Mouse (Mus musculus): ENCODE results near the gene Mndal.
A peak's percentile ranks its signal among the peaks of the same experiment; 100 is the strongest.
"Not testable (repeated sequence)": the region's sequence is repeated elsewhere in the genome, so short reads cannot be mapped to it uniquely, and the experiment has no call there.

Gene Mndal

DNA sequence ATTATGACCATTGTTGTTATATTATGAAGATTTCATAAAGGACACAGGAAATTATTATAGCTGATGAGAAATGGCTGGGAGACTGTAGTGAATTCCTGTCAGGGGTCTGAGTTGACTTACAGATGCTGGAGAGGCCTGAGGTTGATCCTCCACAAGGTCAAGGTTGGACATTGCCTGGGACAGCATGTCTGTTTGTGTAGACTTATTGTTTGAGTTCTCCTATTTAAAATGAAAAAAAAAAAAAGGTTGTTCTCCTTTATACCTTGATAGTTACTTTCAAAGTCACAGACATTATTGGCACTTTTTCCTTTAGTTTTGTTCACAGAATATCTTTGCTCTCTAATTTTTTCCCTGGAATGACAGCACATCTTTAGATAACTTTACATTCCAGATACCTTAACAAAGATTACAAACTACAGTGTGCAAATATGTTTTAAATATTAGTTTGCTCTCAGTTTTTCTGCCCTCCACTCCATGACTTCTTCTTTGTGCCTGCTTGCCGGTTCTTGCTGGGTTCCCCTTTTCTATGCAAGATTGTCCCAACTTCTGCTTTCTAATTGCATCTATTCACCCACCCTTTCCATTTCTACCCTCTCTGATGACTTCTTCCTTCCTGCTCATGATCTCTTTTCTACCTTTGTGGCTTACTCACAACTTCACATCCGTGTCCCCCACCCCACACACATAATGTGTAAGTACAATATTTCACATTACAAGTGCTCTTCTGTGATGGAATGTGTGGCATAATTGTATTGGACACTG, 55.1 kb downstream of the Mndal start:
- not testable (repeated sequence) for DNase-seq

DNA sequence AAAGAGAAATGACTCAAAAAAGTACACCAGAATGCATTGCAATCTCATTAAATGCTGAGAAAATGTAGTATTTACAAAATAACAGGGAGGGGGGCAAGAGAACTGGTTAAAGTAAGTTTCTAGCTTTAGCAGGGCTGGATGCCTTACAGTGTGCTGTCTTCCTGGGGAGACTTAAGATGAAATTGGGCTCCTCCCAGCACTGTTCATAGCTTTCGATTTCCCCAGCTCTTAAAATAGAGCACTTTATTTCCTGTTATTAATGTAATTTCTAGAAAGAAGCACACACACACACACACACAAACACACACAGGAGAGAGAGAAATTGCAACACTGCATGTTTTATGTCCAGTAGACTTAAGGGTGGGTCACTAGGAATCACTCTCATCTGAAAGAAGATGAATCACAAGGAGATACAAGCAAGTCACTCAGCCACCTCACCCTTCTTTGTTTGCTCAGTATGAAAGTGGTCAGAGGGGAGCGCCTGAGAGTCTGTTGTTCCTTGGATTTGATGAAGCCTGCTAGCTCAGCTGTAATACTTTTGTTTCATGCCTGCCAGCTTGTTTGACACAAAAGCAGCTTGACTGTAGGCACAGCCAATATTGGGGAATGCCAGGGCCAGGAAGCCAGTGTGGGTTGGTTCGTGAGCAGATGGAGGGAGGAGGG, 62.2 kb downstream of the Mndal start:
- DNase-seq = not testable (repeated sequence)

DNA sequence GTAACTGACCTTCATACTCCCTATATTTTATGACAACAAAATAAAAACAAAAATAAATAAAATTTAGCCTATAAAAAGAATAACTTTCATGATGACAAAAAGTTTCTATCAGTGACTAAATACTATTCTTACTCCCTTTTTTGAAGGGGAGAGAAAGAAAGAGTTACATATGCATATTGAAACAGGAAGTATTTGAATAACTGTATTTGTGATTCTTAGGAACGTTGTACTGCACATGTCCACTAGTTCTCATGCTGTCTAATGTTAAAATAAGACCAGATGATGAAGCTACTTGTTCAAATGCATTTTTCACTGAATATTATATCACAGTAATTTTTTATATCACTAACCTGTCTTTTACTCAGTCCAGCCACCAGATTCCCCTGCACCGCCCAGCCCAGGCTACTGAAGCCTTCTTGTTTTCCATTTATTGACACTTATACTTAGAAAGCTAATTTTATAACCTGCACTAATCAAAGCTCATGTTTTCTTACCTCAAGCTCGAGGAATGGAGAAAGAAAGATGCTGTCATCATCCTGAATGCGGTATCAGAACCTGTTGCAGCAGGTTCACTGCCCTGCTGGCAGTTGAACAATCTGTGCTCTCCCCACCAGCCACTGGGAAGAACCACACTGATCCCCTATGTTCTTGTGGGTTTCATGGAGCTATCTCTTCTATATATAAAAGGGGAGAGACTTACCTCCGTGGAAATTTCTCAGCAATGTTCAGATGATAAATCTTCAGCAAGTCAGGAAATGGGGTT, 62.9 kb downstream of the Mndal start:
- DNase-seq = not testable (repeated sequence)

- not testable (repeated sequence) for DNase-seq
These were observed 64.0 kb downstream of the Mndal start for GRCm38 (mm10) chr1:173878264-173878663.

- DNase-seq = not testable (repeated sequence)
These were observed 65.2 kb downstream of the Mndal start for GRCm38 (mm10) chr1:173877125-173877524.

- not testable (repeated sequence) for DNase-seq
These were observed 73.7 kb downstream of the Mndal start for GRCm38 (mm10) chr1:173868586-173868985.

- DNase-seq = no peak
These were observed 75.8 kb downstream of the Mndal start for GRCm38 (mm10) chr1:173866504-173866903.

DNA sequence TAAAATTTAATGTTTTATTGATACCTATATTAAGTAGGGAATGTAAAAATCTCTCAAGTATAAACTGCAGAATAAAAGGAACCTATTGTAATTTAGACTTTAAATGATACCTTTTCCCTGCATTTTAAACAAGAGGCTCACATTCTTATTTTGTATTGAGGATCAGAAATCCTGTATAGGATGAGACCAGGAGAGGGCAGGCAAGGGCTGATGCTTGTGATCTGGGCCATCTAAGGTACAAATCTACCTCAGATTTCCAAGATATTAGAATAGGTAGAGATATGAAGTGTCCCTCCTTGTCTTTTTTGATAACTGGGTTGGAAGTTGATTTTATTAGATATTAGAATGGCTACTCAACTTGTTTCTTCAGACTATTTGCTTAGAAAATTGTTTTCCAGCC, 88.6 kb downstream of the Mndal start:
- DNase-seq = not testable (repeated sequence)

- peak in 1 of 2 experiments; percentile 23 for DNase-seq
These were observed 89.4 kb downstream of the Mndal start for GRCm38 (mm10) chr1:173852853-173853252.

DNA sequence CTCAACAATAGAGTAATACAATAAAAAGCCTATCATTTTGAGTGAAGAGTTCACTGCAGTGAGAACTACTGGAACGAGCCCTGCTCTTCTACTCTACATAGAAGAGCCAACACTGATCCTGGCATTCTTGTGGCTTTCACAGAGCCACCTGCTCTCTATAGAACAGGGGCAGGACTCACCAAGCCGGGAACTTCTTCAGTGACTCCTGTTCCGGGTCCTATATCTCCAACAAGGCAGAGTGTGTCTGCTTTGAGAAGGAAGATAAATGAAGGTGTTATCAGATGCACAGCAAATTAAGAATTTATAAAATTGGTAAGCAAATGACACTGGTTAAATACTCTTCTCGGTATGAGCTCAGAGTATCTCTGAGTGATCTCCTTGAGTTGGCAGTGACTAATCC, 96.1 kb downstream of the Mndal start:
- not testable (repeated sequence) for DNase-seq

DNA sequence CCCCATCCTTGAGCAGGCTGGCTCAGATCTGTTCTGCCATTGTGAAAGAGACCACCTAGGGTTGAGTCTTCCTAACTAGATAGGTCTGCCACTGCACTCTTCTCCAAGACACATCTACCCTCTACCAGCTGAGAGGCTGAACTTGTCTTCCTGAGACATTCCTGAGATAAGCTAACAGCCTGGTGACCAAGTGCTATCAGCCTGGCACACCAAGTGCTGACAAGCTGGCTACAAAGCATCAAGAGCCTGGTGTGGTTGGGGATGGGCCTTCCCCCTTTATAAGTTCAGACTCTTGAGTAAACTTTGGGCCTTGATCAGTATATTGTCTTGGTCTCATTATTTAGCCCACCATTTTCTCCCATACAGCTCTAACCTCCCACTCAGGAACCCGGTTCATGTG, 97.5 kb downstream of the Mndal start:
- DNase-seq = no peak

- DNase-seq = not testable (repeated sequence)
These were observed 120.8 kb downstream of the Mndal start for GRCm38 (mm10) chr1:173821481-173821803.

DNA sequence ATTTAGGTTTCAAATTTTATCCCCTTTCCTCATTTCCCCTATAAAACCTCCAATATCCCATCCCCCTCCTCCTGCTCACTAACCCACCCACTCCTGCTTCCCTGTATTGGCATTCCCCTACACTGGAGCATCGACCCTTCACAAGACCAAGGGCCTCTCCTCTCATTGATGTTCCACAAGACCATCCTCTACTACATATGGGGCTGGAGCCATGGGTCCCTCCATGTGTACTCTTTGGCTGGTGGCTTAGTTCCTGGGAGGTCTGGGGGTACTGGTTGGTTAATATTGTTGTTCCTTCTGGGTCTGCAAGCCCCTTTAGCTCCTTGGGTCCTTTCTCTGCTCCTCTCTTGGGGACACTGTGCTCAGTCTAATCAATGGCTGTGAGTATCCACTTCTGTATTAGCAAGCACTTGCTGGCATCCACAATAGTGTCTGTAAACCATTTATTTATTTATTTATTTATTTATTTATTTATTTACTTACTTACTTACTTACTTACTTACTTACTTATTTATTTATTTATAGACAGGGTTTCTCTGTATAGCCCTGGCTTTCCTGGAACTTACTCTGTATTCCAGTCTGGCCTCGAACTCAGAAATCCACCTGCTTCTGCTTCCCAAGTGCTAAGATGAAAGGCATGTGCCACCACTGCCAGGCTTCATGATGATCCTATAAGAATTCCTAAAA, 121.4 kb downstream of the Mndal start:
- not testable (repeated sequence) for DNase-seq

GRCm38 (mm10) chr1:173809294-173809693, 133.0 kb downstream of the Mndal start:
- peak in 1 of 2 experiments; percentile 8 for DNase-seq

DNA sequence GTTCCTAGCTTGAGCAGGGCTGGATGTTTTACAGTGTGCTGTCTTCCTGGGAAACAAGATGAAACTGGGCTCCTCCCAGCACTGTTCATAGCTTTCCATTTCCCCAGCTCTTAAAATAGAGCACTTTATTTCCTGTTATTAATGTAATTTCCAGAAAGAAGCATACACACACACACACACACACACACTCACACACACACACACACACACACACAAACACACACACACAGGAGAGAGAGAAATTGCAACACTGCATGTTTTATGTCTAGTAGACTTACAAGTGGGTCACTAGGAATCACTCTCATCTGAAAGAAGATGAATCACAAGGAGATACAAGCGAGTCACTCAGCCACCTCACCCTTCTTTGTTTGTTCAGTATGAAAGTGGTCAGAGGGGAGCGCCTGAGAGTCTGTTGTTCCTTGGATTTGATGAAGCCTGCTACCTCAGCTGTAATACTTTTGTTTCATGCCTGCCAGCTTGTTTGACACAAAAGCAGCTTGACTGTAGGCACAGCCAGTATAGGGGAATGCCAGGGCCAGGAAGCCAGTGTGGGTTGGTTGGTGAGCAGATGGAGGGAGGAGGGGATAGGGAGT, 139.5 kb downstream of the Mndal start:
- DNase-seq = peak in 1 of 2 experiments; percentile 4

GRCm38 (mm10) chr1:173802207-173802606, 140.1 kb downstream of the Mndal start:
- not testable (repeated sequence) for DNase-seq

GRCm38 (mm10) chr1:173801791-173802190, 140.5 kb downstream of the Mndal start:
- DNase-seq = not testable (repeated sequence)

Data from lung, postnatal 4 days (tissue).